Mouse (Mus musculus) thymus, postnatal 36 days (tissue): ENCODE results near the gene Arid3a.

ENCODE experiments used
- DNase-seq, 2 experiments: peaks; one replicate each; pipeline ENCODE4 v3.0.0; 2022; ENCODE audit warnings: mixed read lengths in 2 of 2

The Arid3a gene

GRCm38 (mm10) chr10:79997819-79998218, 71.0 kb downstream of the Arid3a start:
- DNase-seq, result no peak

- no peak for DNase-seq
These were observed 75.1 kb downstream of the Arid3a start for GRCm38 (mm10) chr10:80001945-80002344.

GRCm38 (mm10) chr10:80002829-80003228, 76.0 kb downstream of the Arid3a start:
- no peak for DNase-seq

GRCm38 (mm10) chr10:80003374-80004232, 76.8 kb downstream of the Arid3a start:
- no peak for DNase-seq

- no peak for DNase-seq
These were observed 77.4 kb downstream of the Arid3a start for GRCm38 (mm10) chr10:80004233-80004705.
